Mouse (Mus musculus): ENCODE results near the gene Sema3f. TPM values are rescaled to one million over a fixed set of nuclear protein-coding genes. Genes with fewer than 3 reads are reported as not detected.
A peak's percentile ranks its signal among the peaks of the same experiment; 100 is the strongest.

Gene Sema3f
- polyA plus RNA-seq, 1 experiment = 88.1 TPM

GRCm38 (mm10) chr9:107718781-107719540 is 8.7 kb upstream of the Sema3f start:
- Histone ChIP-seq H3K4me1 (ENCODE audit: control insufficient read depth, insufficient read depth, low read length) (0 out of 2 replicates have a peak, but pooled peaks cover 4% of the 10 kb centered on the region), H3K4me3 (ENCODE audit: insufficient read depth, low read length) (no peak overlapping the region), H3K27ac (ENCODE audit: insufficient read depth, low read length) (no peak overlapping the region)
- no peak for TF ChIP-seq CTCF (IDR thresholded peaks at IDR 0.05; ENCODE audit: borderline replicate concordance, insufficient read depth, low read length)
- TF ChIP-seq POLR2A (IDR thresholded peaks at IDR 0.05; ENCODE audit: low read depth, low read length) = no peak

GRCm38 (mm10) chr9:107716951-107717350 is 6.7 kb upstream of the Sema3f start:
- Histone ChIP-seq H3K27ac (ENCODE audit: insufficient read depth, low read length) (peak overlapping the region; percentile 7; the same call in 1 of the 2 replicates), H3K4me1 (ENCODE audit: control insufficient read depth, insufficient read depth, low read length) (0 out of 2 replicates have a peak, but pooled peaks cover 4% of the 10 kb centered on the region), H3K4me3 (ENCODE audit: insufficient read depth, low read length) (no peak overlapping the region)
- no peak for TF ChIP-seq CTCF (IDR thresholded peaks at IDR 0.05; ENCODE audit: borderline replicate concordance, insufficient read depth, low read length)
- TF ChIP-seq POLR2A (IDR thresholded peaks at IDR 0.05; ENCODE audit: low read depth, low read length) = no peak

GRCm38 (mm10) chr9:107715632-107716031 is 5.4 kb upstream of the Sema3f start:
- Histone ChIP-seq H3K4me1 (ENCODE audit: control insufficient read depth, insufficient read depth, low read length) (0 out of 2 replicates have a peak, but pooled peaks cover 4% of the 10 kb centered on the region), H3K4me3 (ENCODE audit: insufficient read depth, low read length) (no peak overlapping the region), H3K27ac (ENCODE audit: insufficient read depth, low read length) (no peak overlapping the region)
- no peak for TF ChIP-seq POLR2A (IDR thresholded peaks at IDR 0.05; ENCODE audit: low read depth, low read length)
- TF ChIP-seq CTCF (IDR thresholded peaks at IDR 0.05; ENCODE audit: borderline replicate concordance, insufficient read depth, low read length) = no peak

- Histone ChIP-seq H3K27ac (ENCODE audit: insufficient read depth, low read length) (0 out of 2 replicates have a peak overlapping the region, but pooled peaks have one; percentile 22), H3K4me1 (ENCODE audit: control insufficient read depth, insufficient read depth, low read length) (0 out of 2 replicates have a peak, but pooled peaks cover 4% of the 10 kb centered on the region), H3K4me3 (ENCODE audit: insufficient read depth, low read length) (no peak overlapping the region)
- TF ChIP-seq POLR2A (IDR thresholded peaks at IDR 0.05; ENCODE audit: low read depth, low read length) = no peak
- TF ChIP-seq CTCF (IDR thresholded peaks at IDR 0.05; ENCODE audit: borderline replicate concordance, insufficient read depth, low read length) = no peak
Measured at GRCm38 (mm10) chr9:107714221-107714952, 4.1 kb upstream of the Sema3f start.

GRCm38 (mm10) chr9:107709096-107709696 is 1.1 kb downstream of the Sema3f start:
- peak overlapping the region; percentile 58 for H3K4me3 ChIP-seq (ENCODE audit: insufficient read depth, low read length)
- peaks cover 4% of the 10 kb centered on the region for H3K4me1 ChIP-seq (ENCODE audit: control insufficient read depth, insufficient read depth, low read length)
- 0 out of 2 replicates have a peak overlapping the region, but pooled peaks have one; percentile 44 for H3K27ac ChIP-seq (ENCODE audit: insufficient read depth, low read length)
- TF ChIP-seq POLR2A (IDR thresholded peaks at IDR 0.05; ENCODE audit: low read depth, low read length) = no peak
- TF ChIP-seq CTCF (IDR thresholded peaks at IDR 0.05; ENCODE audit: borderline replicate concordance, insufficient read depth, low read length) = no peak

- Histone ChIP-seq H3K27ac (ENCODE audit: insufficient read depth, low read length) (peak overlapping the region; percentile 5; the same call in 1 of the 2 replicates), H3K4me3 (ENCODE audit: insufficient read depth, low read length) (peak overlapping the region; percentile 58), H3K4me1 (ENCODE audit: control insufficient read depth, insufficient read depth, low read length) (peaks cover 10% of the 10 kb centered on the region)
Measured at GRCm38 (mm10) chr9:107708439-107709095, 1.7 kb downstream of the Sema3f start.

GRCm38 (mm10) chr9:107707701-107708438 is 2.4 kb downstream of the Sema3f start:
- Histone ChIP-seq H3K4me3 (ENCODE audit: insufficient read depth, low read length) (peak overlapping the region; percentile 58), H3K4me1 (ENCODE audit: control insufficient read depth, insufficient read depth, low read length) (peaks cover 13% of the 10 kb centered on the region), H3K27ac (ENCODE audit: insufficient read depth, low read length) (0 out of 2 replicates have a peak overlapping the region, but pooled peaks have one; percentile 12)
- TF ChIP-seq POLR2A (IDR thresholded peaks at IDR 0.05; ENCODE audit: low read depth, low read length) = peak; percentile 75
- no peak for TF ChIP-seq CTCF (IDR thresholded peaks at IDR 0.05; ENCODE audit: borderline replicate concordance, insufficient read depth, low read length)

More at GRCm38 (mm10) chr9:107708439-107709095, 1.7 kb downstream of the Sema3f start:
- TF ChIP-seq CTCF (IDR thresholded peaks at IDR 0.05; ENCODE audit: borderline replicate concordance, insufficient read depth, low read length) = no peak
- TF ChIP-seq POLR2A (IDR thresholded peaks at IDR 0.05; ENCODE audit: low read depth, low read length) = no peak

- peaks cover 18% of the 10 kb centered on the region for H3K4me1 ChIP-seq (ENCODE audit: control insufficient read depth, insufficient read depth, low read length)
Measured at GRCm38 (mm10) chr9:107706781-107707211, 3.5 kb downstream of the Sema3f start.

More at GRCm38 (mm10) chr9:107706781-107707211, 3.5 kb downstream of the Sema3f start:
- H3K27ac ChIP-seq (ENCODE audit: insufficient read depth, low read length) = 0 out of 2 replicates have a peak overlapping the region, but pooled peaks have one; percentile 3
- TF ChIP-seq CTCF (IDR thresholded peaks at IDR 0.05; ENCODE audit: borderline replicate concordance, insufficient read depth, low read length) = no peak
- TF ChIP-seq POLR2A (IDR thresholded peaks at IDR 0.05; ENCODE audit: low read depth, low read length) = no peak; the same call in 1 of the 2 replicates
- peak overlapping the region; percentile 28 for H3K4me3 ChIP-seq (ENCODE audit: insufficient read depth, low read length)
